Mouse (Mus musculus) lung, embryonic 16.5 days (tissue): ENCODE data around the gene Dhx29. TPM values are rescaled to one million over a fixed set of nuclear protein-coding genes. Genes with fewer than 3 reads are reported as not detected.

ENCODE experiments used
- ATAC-seq: fragments of 200-750 bp; cut with Nextera tagmentation; 2 replicates; pipeline ENCODE4 v1.8.0; 2017; ENCODE audit warnings: low read depth, mild to moderate bottlenecking, moderate library complexity
- H3K27ac ChIP-seq: fragments of 300-500 bp; sonication (generic); 2 replicates; pipeline ENCODE4 v1.5.1; 2014; ENCODE audit warnings: mild to moderate bottlenecking, control low read depth, low read length
- H3K27me3 ChIP-seq: fragments of 300-500 bp; sonication (generic); 2 replicates; pipeline ENCODE4 v1.6.1; 2014; ENCODE audit warnings: low read depth, low read length, mixed read lengths; ENCODE audit not compliant: control insufficient read depth, insufficient read depth
- H3K36me3 ChIP-seq: fragments of 300-500 bp; sonication (generic); 2 replicates; pipeline ENCODE4 v1.6.1; 2014; ENCODE audit warnings: low read length; ENCODE audit not compliant: control insufficient read depth, insufficient read depth
- H3K4me1 ChIP-seq: fragments of 300-500 bp; sonication (generic); replicated peaks from 2 replicates; pipeline ENCODE4 v1.6.1; 2014; ENCODE audit warnings: low read length, mixed read lengths; ENCODE audit not compliant: control insufficient read depth, insufficient read depth
- H3K4me2 ChIP-seq: fragments of 300-500 bp; sonication (generic); 2 replicates; pipeline ENCODE4 v1.6.1; 2014; ENCODE audit warnings: low read depth, low read length, control low read depth
- H3K4me3 ChIP-seq: fragments of 300-500 bp; sonication (generic); 2 replicates; pipeline ENCODE4 v1.5.1; 2014; ENCODE audit warnings: mild to moderate bottlenecking, low read length, control low read depth
- H3K9ac ChIP-seq: fragments of 300-500 bp; sonication (generic); 2 replicates; pipeline ENCODE4 v1.6.1; 2014; ENCODE audit warnings: low read length, control low read depth
- H3K9me3 ChIP-seq: fragments of 300-500 bp; sonication (generic); 2 replicates; pipeline ENCODE4 v1.6.1; 2016; ENCODE audit warnings: low read length; ENCODE audit not compliant: control insufficient read depth
- WGBS: fragments of 180-500 bp; shearing (Covaris S2); extraction: QIAGEN DNeasy Blood & Tissue Kit; methylation state at CpG from one replicate; pipeline ENCODE4 v1.1.7; 2014; 5-methylcytosine and 5-hydroxymethylcytosine counted together
- polyA plus RNA-seq: library from polyadenylated mRNA; unstranded; fragments of >200 nt; fragmentation: Nextera tagmentation; extraction: Ambion mirVana; gene quantifications from 2 replicates; pipeline ENCODE4 v1.2.1, GENCODE M21; 2015

The Dhx29 gene
- polyA plus RNA-seq, 1 experiment from 2014 or later, result 17.8 TPM

DNA sequence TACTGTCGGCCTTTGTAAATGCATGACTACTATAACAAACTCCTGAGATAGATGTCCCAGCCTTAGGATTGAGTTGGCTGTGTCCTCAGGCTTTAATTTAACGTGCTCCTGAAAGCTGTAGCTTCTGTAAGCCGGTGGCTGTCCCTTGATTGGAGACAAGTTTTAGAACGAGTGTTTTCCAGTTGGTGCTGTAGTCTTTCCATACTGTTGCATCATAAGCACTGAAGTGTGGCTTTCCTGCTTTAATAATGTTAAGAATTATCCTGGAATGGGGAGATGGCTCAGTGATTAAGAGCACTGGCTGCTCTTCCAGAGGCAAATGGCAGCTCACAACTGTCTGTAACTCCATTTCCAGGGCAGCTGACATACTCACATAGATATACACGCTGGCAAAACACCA is 40.0 kb downstream of the Dhx29 start:
- Histone ChIP-seq H3K4me1 (no peaks in the 10 kb centered on the region), H3K9me3 (no peaks in the 10 kb centered on the region), H3K27ac (no peak overlapping the region), H3K4me2 (no peak overlapping the region), H3K27me3 (no peaks in the 10 kb centered on the region), H3K4me3 (no peak overlapping the region), H3K9ac (no peak overlapping the region), H3K36me3 (peaks cover 14% of the 10 kb centered on the region)
- 92% methylated on average over 5 of the region's 5 CpGs for WGBS
- ATAC-seq, result no peak

DNA sequence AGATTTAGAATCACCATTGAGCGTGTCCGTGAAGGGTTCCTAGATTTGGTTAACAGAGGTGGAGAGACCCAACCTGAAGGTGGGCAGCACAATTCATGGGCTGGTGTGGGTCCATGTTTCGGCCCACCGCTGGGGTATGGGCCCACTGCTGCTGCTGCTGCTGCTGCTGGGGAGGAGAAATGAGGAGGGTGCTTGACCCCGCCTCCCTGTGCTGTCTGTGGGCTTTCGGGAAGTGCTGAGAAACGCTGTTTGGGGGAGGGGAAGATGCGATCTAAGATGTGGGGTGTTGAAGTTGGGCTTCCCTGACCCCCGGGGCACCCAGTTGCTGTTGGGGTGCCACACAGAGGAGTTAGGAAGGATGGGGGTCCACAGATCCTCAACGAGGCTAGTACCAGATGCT is 49.5 kb downstream of the Dhx29 start:
- Histone ChIP-seq H3K9ac (no peak overlapping the region), H3K4me2 (no peak overlapping the region), H3K27ac (no peak overlapping the region), H3K4me1 (no peaks in the 10 kb centered on the region), H3K36me3 (no peaks in the 10 kb centered on the region), H3K27me3 (no peaks in the 10 kb centered on the region; the same call in 1 of the 2 replicates), H3K4me3 (no peak overlapping the region), H3K9me3 (no peaks in the 10 kb centered on the region)
- ATAC-seq, result no peak
- WGBS, result 35% methylated on average over 10 of the region's 10 CpGs

DNA sequence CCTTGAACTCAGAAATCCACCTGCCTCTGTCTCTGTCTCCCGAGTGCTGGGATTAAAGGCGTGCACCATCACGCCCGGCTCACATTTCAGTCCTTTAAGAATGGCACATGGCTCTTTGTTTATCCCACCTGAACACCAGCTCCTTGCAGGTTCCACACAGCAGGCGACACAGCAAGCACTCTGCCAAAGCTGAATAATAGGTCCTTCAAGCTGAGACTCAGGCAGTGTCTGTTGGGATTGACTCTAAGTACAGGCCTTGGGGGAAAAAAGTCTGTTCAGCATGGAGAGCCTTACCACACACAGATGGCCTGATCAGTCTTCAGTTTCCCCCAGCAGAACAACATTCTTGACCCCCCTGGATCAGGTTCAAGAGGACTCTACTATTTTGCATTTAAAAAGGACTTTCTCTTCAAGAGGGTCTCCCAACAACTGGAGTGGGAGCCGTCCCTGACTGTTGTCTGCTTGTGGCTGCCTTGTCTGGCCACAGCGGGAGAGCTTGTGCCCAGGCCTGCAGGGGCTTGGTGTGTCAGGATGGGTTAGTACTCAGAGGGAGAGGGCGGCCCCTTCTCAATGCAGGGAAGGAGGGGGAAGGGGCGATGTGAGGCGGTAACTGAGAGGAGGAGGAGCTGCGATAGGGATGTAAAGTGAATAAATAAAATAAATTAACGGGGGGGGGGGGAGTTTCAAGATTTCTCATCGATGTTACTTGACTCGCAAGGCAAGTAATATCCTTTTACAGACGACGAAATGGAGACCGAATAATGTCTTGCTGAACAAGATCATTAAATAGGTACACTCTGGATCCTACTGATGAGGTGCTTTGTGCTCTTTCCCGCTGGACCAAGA is 58.6 kb downstream of the Dhx29 start:
- Histone ChIP-seq H3K4me3 (0 out of 2 replicates have a peak overlapping the region, but pooled peaks have one; percentile 0), H3K4me2 (peak overlapping the region; percentile 98; the same call in 1 of the 2 replicates), H3K27ac (no peak overlapping the region), H3K4me1 (peaks cover 33% of the 10 kb centered on the region), H3K27me3 (peaks cover 40% of the 10 kb centered on the region), H3K9ac (no peak overlapping the region), H3K9me3 (no peaks in the 10 kb centered on the region), H3K36me3 (no peaks in the 10 kb centered on the region)
- no peak for ATAC-seq
- WGBS, result 11% methylated on average over 18 of the region's 18 CpGs

DNA sequence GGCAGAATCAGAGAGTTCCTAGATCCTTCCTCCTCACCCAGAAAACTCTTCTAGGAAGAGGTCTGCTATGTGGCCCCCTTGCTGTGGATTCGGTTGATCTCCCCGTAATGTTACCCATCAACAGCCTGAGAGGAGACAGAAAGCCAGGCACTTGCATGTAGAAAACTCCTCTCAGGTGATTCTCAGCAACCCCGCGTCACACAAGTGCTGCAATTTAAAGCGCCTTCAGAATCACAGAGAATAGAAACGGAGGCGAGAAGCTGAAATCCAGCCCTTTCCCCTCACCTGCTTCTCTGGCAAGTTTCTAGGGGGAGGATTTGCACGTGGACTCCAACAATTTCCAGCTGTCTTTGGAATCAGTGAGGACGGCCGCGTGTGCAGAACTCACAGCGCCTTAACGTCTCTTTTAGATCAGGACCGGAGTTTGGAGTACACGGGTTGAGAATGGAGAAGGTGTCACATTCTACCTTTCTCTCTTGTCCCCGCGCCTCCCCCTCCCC is 59.2 kb downstream of the Dhx29 start:
- WGBS, result 1% methylated on average over 17 of the region's 17 CpGs
- H3K4me3 ChIP-seq, result peak overlapping the region; percentile 0
- no peak overlapping the region for H3K27ac ChIP-seq
- no peaks in the 10 kb centered on the region for H3K36me3 ChIP-seq
- ATAC-seq, result no peak
- peaks cover 33% of the 10 kb centered on the region for H3K4me1 ChIP-seq
- H3K4me2 ChIP-seq, result peak overlapping the region; percentile 98
- peaks cover 47% of the 10 kb centered on the region for H3K27me3 ChIP-seq
- no peak overlapping the region; the same call in 1 of the 2 replicates for H3K9ac ChIP-seq
- H3K9me3 ChIP-seq, result no peaks in the 10 kb centered on the region

DNA sequence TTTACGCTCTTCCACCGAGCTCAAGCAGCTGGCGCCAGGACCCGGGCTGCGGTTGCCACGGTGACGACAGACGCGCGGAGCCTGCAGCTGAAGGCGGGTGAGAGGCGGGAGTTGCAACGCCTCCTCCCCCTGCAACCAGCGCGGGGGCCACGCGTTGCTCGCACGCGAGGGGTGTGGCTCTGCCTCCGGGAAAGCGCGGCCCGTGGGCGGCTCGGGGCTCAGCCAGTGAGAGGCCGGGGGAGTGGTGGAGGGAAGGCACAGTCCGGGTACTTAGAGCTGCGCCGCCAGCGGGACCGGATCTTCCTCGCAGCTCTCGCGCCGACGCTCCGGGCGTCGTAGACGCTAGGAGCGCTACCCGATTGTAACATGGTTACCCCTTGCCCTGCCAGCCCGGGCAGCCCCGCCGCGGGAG is 60.3 kb downstream of the Dhx29 start, which contains the start of gene Ccno:
Gene Ccno, plus strand, starts transcription at position 271 of the 412 bp plus-strand sequence.
- Histone ChIP-seq H3K36me3 (no peaks in the 10 kb centered on the region), H3K9ac (peak within 1 kb of the TSS; percentile 71), H3K4me2 (peak within 1 kb of the TSS; percentile 98), H3K4me3 (peak within 1 kb of the TSS; percentile 66), H3K27me3 (peaks cover 53% of the 10 kb centered on the region), H3K9me3 (no peaks in the 10 kb centered on the region), H3K27ac (peak within 1 kb of the TSS; percentile 27; the same call in 1 of the 2 replicates), H3K4me1 (peaks cover 33% of the 10 kb centered on the region)
- peak; percentile 99 for ATAC-seq
- 0% methylated on average over 37 of the region's 47 CpGs for WGBS

DNA sequence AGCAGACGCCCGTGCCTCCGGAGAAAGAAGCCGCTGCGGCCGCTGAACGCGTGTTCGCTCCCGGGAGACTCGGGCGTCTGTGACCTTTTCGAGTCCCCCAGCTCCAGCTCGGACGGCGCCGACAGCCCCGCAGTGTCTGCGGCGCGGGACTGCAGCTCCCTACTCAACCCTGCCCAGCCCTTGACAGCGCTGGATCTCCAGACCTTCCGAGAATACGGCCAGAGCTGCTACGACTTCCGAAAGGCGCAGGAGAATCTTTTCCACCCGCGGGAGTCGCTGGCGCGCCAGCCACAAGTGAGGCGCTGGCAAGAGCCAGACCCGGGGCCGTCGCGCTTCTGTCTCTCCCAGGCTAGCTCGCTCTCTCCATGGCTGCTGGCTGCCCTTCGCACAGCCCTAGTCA is 60.7 kb downstream of the Dhx29 start:
- Histone ChIP-seq H3K9ac (peak overlapping the region; percentile 71), H3K4me3 (peak overlapping the region; percentile 66), H3K27me3 (peaks cover 56% of the 10 kb centered on the region), H3K4me2 (peak overlapping the region; percentile 98), H3K36me3 (no peaks in the 10 kb centered on the region), H3K9me3 (no peaks in the 10 kb centered on the region), H3K4me1 (peaks cover 33% of the 10 kb centered on the region), H3K27ac (peak overlapping the region; percentile 27; the same call in 1 of the 2 replicates)
- WGBS, result under 1% methylated on average over 39 of the region's 39 CpGs
- ATAC-seq, result peak; percentile 30

DNA sequence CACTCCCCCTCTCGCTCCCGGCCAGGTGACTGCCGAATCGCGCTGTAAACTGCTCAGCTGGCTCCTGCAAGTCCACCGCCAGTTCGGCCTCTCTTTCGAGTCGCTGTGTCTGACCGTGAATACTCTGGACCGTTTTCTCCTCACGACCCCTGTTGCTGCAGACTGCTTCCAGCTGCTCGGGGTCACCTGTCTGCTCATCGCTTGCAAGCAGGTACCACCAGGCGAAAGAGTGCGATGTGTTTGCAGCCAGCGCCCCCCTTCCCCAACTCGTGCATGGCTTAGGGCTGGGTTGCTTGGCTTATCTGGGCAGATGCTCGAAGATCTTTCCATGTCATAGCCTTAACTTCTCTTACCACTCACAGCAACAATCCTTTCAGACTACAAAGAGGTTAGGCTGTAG is 61.6 kb downstream of the Dhx29 start:
- under 1% methylated on average over 19 of the region's 19 CpGs for WGBS
- peaks cover 65% of the 10 kb centered on the region for H3K27me3 ChIP-seq
- no peak for ATAC-seq
- peak overlapping the region; percentile 98 for H3K4me2 ChIP-seq
- H3K9me3 ChIP-seq, result no peaks in the 10 kb centered on the region
- H3K4me1 ChIP-seq, result peaks cover 39% of the 10 kb centered on the region
- no peak overlapping the region; the same call in 1 of the 2 replicates for H3K9ac ChIP-seq
- H3K4me3 ChIP-seq, result peak overlapping the region; percentile 66
- no peaks in the 10 kb centered on the region for H3K36me3 ChIP-seq
- no peak overlapping the region for H3K27ac ChIP-seq

DNA sequence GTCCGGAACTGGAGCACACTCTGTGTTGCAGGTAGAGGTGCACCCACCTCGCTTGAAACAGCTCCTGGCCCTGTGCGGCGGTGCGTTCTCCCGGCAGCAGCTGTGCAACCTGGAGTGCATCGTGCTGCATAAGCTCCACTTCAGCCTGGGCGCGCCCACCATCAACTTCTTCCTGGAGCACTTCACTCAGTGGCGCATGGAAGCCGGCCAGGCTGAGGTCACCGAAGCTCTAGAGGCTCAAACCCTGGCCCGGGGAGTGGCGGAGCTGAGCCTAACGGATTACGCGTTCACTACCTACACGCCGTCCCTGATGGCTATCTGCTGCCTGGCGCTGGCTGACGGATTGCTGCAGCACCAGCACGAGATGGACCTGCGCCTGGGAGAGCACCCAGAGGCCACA is 62.3 kb downstream of the Dhx29 start:
- ATAC-seq, result peak; percentile 24; the same call in 1 of the 2 replicates
- H3K4me1 ChIP-seq, result peaks cover 42% of the 10 kb centered on the region
- H3K27me3 ChIP-seq, result peaks cover 71% of the 10 kb centered on the region
- H3K4me3 ChIP-seq, result peak overlapping the region; percentile 66
- peak overlapping the region; percentile 98 for H3K4me2 ChIP-seq
- H3K9me3 ChIP-seq, result no peaks in the 10 kb centered on the region
- no peaks in the 10 kb centered on the region for H3K36me3 ChIP-seq
- peak overlapping the region; percentile 28 for H3K9ac ChIP-seq
- under 1% methylated on average over 23 of the region's 23 CpGs for WGBS
- no peak overlapping the region for H3K27ac ChIP-seq

DNA sequence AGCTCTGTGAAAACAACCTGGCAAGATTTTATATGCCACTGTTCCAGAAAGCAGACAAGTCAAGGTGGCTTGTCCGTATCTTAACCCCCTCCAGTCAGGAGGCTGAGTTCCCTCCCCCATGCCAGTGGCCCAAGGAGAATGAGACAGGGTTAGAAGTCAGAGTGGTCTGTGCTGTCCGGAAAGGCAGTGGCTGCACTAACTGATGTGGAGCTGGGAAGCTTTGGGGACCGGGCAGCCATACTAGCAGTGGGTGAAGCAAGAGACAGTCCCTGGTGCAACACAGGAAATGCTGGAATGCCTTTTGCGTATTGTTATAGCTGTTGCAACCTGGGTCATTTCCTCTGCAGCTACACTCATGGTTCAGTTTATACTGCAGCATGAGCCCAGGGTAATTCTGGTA is 63.1 kb downstream of the Dhx29 start:
- Histone ChIP-seq H3K36me3 (no peaks in the 10 kb centered on the region), H3K4me2 (peak overlapping the region; percentile 27; the same call in 1 of the 2 replicates), H3K4me3 (peak overlapping the region; percentile 1; the same call in 1 of the 2 replicates), H3K9me3 (no peaks in the 10 kb centered on the region), H3K27ac (no peak overlapping the region), H3K4me1 (peaks cover 42% of the 10 kb centered on the region), H3K9ac (peak overlapping the region; percentile 11; the same call in 1 of the 2 replicates), H3K27me3 (peaks cover 79% of the 10 kb centered on the region)
- WGBS, result 13% methylated on average over 4 of the region's 4 CpGs
- no peak for ATAC-seq
